Mouse (Mus musculus): ENCODE results near the gene Slc22a23.

GRCm38 (mm10) chr13:34143389-34143788 lies 201.6 kb downstream of the Slc22a23 start:
- no peak for TF ChIP-seq HCFC1 (IDR thresholded peaks at IDR 0.05; ENCODE audit: borderline replicate concordance, insufficient read depth, low read length)
- no peak for TF ChIP-seq ZNF384 (IDR thresholded peaks at IDR 0.05; ENCODE audit: low read depth, low read length)
- no peak for TF ChIP-seq CHD2 (IDR thresholded peaks at IDR 0.05; ENCODE audit: low read depth, low read length)
- TF ChIP-seq MAFK (IDR thresholded peaks at IDR 0.05; ENCODE audit: insufficient read depth, low read depth, low read length), result no peak

Data from ES-E14 (cell line).